Mouse (Mus musculus) CH12.LX (cell line): ENCODE results near the gene Fkbp14.

Experiments used
- CTCF ChIP-seq, 2 experiments: IDR thresholded peaks in 1 of 2; conservative IDR thresholded peaks in 1 of 2; 2 replicates each; pipeline ENCODE4 v1.5.1; 2011 to 2012; ENCODE audit warnings: low read depth in 2 of 2, low read length in 2 of 2, improper control_type of control experiment in 1 of 2, inconsistent platforms in 1 of 2, mild to moderate bottlenecking in 1 of 2, moderate library complexity in 1 of 2
- POLR2A ChIP-seq: IDR thresholded peaks from 2 replicates; pipeline ENCODE4 v1.6.1; 2011; ENCODE audit warnings: low read depth, mild to moderate bottlenecking, improper control_type of control experiment, low read length
- USF2 ChIP-seq: conservative IDR thresholded peaks from 2 replicates; pipeline ENCODE4 v1.6.1; 2011; ENCODE audit warnings: low read depth, low read length, improper control_type of control experiment

DNA sequence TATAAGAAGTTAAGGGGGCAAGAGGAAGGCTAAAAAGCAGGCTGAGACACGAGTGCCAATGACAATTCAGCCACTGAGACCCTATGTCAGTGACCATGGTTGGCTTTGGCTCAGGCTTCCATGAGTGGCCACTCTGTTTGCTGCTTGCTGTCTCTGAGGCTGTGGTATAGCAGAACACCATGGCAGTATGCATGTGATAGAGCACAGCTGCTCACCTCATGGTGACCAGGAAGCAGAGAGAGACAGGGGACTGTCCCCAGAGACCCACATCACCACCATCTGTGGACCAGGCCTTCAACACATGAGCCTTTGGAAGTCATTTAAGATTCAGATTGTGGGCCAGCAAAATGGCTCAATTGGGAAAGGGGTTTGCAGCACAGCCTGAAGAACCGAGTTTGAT, 53.5 kb downstream of the Fkbp14 start:
- TF ChIP-seq CTCF (conservative IDR thresholded peaks at IDR 0.05 in 1 of 2, IDR thresholded peaks at IDR 0.05 in 1 of 2; ENCODE audit: low read depth in 2 of 2, low read length in 2 of 2) (no peak), USF2 (no peak), POLR2A (no peak)
